Mouse (Mus musculus) midbrain, embryonic 13.5 days (tissue): ENCODE results near the gene Lrch4. TPM values are rescaled to one million over a fixed set of nuclear protein-coding genes. Genes with fewer than 3 reads are reported as not detected.

Experiments
- ATAC-seq: fragments of 200-750 bp; cut with Nextera tagmentation; 2 replicates; pipeline ENCODE4 v1.8.0; 2017; ENCODE audit warnings: mild to moderate bottlenecking, moderate TSS enrichment, moderate library complexity
- H3K27ac ChIP-seq: fragments of 300-500 bp; sonication (generic); 2 replicates; pipeline ENCODE4 v1.5.1; 2015; ENCODE audit warnings: inconsistent platforms, mild to moderate bottlenecking, moderate library complexity
- H3K27me3 ChIP-seq: fragments of 300-500 bp; sonication (generic); 2 replicates; pipeline ENCODE4 v1.6.1; 2015; ENCODE audit warnings: mild to moderate bottlenecking, inconsistent platforms
- H3K36me3 ChIP-seq: fragments of 300-500 bp; sonication (generic); 2 replicates; pipeline ENCODE4 v1.6.1; 2015; ENCODE audit warnings: mild to moderate bottlenecking, inconsistent platforms
- H3K4me1 ChIP-seq: fragments of 300-500 bp; sonication (generic); replicated peaks from 2 replicates; pipeline ENCODE4 v1.6.1; 2015; ENCODE audit warnings: inconsistent platforms
- H3K4me2 ChIP-seq: fragments of 300-500 bp; sonication (generic); replicated peaks from 2 replicates; pipeline ENCODE4 v1.6.1; 2015; ENCODE audit warnings: moderate library complexity, mild to moderate bottlenecking, inconsistent platforms
- H3K4me3 ChIP-seq: fragments of 300-500 bp; sonication (generic); replicated peaks from 2 replicates; pipeline ENCODE4 v1.5.1; 2015; ENCODE audit warnings: mild to moderate bottlenecking, inconsistent platforms
- H3K9ac ChIP-seq: fragments of 300-500 bp; sonication (generic); replicated peaks from 2 replicates; pipeline ENCODE4 v1.6.1; 2015; ENCODE audit warnings: mild to moderate bottlenecking, inconsistent platforms
- H3K9me3 ChIP-seq: fragments of 300-500 bp; sonication (generic); 2 replicates; pipeline ENCODE4 v1.6.1; 2016; ENCODE audit warnings: mild to moderate bottlenecking, inconsistent platforms
- WGBS: fragments of 180-500 bp; shearing (Covaris S2); methylation state at CpG from one replicate; pipeline ENCODE4 v1.1.7; 2015; 5-methylcytosine and 5-hydroxymethylcytosine counted together
- polyA plus RNA-seq: library from polyadenylated mRNA; unstranded; fragments of >200 nt; fragmentation: Nextera tagmentation; extraction: Ambion mirVana; gene quantifications from 2 replicates; pipeline ENCODE4 v1.2.1, GENCODE M21; 2015

Lrch4 gene
- polyA plus RNA-seq, 1 experiment from 2014 or later, result 21.4 TPM

DNA sequence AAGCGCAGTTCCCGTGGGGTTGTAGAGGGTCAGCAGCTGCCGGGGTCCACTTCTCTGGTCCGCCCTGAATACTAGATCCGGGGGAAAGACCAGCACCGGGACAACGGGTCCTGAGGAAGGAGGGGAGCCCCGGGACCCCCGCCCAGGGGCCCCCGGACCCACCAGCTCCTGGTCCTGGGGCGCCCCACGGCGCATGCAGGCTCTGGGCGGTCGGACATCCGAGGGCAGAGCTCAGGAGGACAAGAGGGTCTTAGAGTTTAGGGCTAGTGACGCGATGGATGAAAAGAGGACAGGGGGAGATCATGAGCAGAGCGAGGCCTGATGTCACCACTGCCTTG lies 28.7 kb upstream of the Lrch4 start:
- Histone ChIP-seq H3K36me3 (peaks cover 15% of the 10 kb centered on the region), H3K27me3 (no peaks in the 10 kb centered on the region), H3K27ac (peak overlapping the region; percentile 84), H3K9ac (peak overlapping the region; percentile 82), H3K4me3 (peak overlapping the region; percentile 69), H3K4me2 (peak overlapping the region; percentile 87), H3K9me3 (no peaks in the 10 kb centered on the region), H3K4me1 (peaks cover 42% of the 10 kb centered on the region)
- 2% methylated on average over 19 of the region's 19 CpGs for WGBS
- ATAC-seq, result no peak; the same call in 1 of the 2 replicates

DNA sequence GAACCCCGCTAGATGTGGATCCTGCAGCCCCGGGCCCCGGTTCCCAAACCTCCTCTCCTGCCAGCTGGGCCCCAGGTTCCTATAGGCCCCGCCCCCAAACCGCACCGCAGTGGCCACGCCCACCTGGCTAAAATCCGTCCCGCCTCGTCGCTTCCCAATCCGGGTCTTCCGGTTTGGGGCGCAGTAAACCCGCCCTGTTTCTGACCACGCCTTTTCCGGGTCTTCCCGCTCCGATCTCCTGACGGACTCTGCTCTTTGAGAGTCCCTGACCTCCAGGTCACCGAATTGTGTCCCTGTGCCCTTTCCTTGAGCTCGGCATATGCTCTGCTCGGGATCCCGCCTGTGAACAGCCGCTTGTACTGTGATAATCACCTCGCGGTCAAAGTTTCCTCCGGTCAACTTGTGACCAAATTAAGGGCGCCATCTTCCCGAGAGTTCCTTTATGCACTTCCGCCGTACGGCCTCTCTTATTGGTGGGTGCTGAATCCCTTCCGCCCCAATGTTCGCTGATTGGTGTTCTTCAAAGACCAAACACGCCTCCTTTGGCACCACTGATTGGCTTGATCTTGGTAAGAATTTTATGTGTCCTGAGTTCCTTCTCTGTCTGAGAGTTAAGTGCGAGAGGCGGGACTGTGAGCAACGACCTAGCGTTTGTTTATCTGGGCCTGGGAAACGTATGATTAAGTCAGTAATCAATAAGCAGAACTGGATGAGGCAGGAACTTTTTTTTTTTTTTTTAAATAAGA lies 28.1 kb upstream of the Lrch4 start, which contains the start of gene Mospd3:
Gene Mospd3 (minus strand): TSS at position 440 of the 746 bp plus-strand sequence.
- peak within 1 kb of the TSS; percentile 82 for H3K9ac ChIP-seq
- H3K36me3 ChIP-seq, result peaks cover 15% of the 10 kb centered on the region
- no peaks in the 10 kb centered on the region for H3K9me3 ChIP-seq
- H3K4me2 ChIP-seq, result peak within 1 kb of the TSS; percentile 87
- ATAC-seq, result peak; percentile 96
- under 1% methylated on average over 41 of the region's 41 CpGs for WGBS
- peak within 1 kb of the TSS; percentile 69 for H3K4me3 ChIP-seq
- H3K27me3 ChIP-seq, result no peaks in the 10 kb centered on the region
- peak within 1 kb of the TSS; percentile 84 for H3K27ac ChIP-seq
- peaks cover 42% of the 10 kb centered on the region for H3K4me1 ChIP-seq

GRCm38 (mm10) chr5:137601365-137601729 lies 27.6 kb upstream of the Lrch4 start:
- Histone ChIP-seq H3K27ac (no peak overlapping the region), H3K4me2 (peak overlapping the region; percentile 87), H3K36me3 (peaks cover 15% of the 10 kb centered on the region), H3K27me3 (no peaks in the 10 kb centered on the region), H3K4me3 (peak overlapping the region; percentile 69), H3K9ac (peak overlapping the region; percentile 63), H3K9me3 (no peaks in the 10 kb centered on the region), H3K4me1 (peaks cover 42% of the 10 kb centered on the region)
- WGBS, result under 1% methylated on average over 22 of the region's 22 CpGs
- no peak for ATAC-seq

DNA sequence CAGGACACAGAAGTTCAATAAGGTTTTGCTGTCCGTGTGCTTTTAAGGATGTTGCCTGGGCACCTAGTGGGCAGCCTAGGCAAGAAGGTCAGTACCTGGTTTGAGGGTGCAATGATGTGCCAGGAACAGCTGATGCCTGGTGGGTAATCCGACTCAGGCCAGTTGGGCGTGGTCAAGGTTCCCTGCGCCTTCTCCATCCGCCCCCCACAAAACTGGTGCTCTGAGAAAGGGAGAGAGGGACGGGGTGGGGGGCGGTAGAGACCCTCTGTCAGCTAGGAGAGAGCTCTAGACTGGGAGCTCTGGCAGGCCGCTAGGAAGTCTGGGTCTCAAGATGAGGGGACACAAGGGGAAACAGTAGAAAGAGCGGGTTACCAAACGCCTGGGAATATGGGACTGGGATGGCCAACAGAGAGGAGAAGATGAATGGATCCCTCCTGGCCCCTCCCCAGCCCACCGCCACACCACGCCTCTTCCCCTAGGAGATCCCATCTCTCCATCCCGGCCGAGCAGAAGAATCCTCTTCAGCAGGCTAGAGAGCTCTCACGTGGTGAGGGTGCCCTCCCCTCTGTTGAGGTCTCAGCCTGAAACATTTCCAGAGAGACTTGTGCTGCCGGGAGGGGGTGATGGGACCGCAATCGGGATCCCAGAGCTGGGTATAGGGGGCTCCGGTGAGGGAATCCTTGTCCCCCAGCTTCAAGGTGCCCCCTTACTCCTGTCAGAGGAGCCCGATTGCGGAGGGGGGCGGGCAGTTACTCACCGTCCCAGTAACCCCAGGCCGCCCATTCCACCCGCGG lies 20.9 kb upstream of the Lrch4 start:
- Histone ChIP-seq H3K4me3 (no peak overlapping the region), H3K27ac (no peak overlapping the region), H3K9ac (peak overlapping the region; percentile 39), H3K4me1 (peaks cover 48% of the 10 kb centered on the region), H3K36me3 (no peaks in the 10 kb centered on the region), H3K4me2 (peak overlapping the region; percentile 36), H3K9me3 (no peaks in the 10 kb centered on the region), H3K27me3 (peaks cover 29% of the 10 kb centered on the region)
- WGBS, result 9% methylated on average over 26 of the region's 26 CpGs
- ATAC-seq, result no peak

GRCm38 (mm10) chr5:137608654-137609190 lies 20.2 kb upstream of the Lrch4 start:
- 19% methylated on average over 23 of the region's 23 CpGs for whole genome bisulfite sequencing

DNA sequence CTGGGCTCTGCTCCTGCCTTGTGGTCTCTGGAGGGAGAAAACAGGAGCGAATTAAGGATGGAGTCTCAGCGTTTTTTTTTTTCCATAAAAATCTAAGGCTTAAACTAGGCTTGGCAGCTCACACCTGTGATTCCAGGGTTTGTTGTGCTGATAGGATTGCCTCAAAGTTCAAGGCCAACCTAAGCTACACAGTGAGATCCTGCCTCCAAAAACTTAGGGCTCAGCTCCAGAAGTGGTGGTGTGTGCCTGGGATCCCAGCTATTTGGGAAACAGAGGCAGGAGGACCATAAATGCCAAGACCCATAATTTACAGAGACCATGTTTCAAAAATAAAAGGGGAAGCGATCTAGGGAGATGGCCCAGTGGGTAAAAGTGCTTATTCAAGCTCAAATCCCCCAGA lies 19.6 kb upstream of the Lrch4 start:
- 66% methylated on average over 3 of the region's 3 CpGs for WGBS
- no peak for ATAC-seq
- no peak overlapping the region for H3K4me3 ChIP-seq
- peaks cover 29% of the 10 kb centered on the region for H3K27me3 ChIP-seq
- no peaks in the 10 kb centered on the region for H3K36me3 ChIP-seq
- no peak overlapping the region for H3K4me2 ChIP-seq
- H3K9me3 ChIP-seq, result no peaks in the 10 kb centered on the region
- H3K27ac ChIP-seq, result no peak overlapping the region
- peaks cover 38% of the 10 kb centered on the region for H3K4me1 ChIP-seq
- no peak overlapping the region for H3K9ac ChIP-seq

More at GRCm38 (mm10) chr5:137608654-137609190, 20.2 kb upstream of the Lrch4 start:
- no peak for ATAC-seq
- Histone ChIP-seq H3K4me1 (peaks cover 43% of the 10 kb centered on the region), H3K9ac (peak overlapping the region; percentile 39; the same call in 1 of the 2 replicates), H3K9me3 (no peaks in the 10 kb centered on the region), H3K27ac (no peak overlapping the region), H3K4me3 (no peak overlapping the region), H3K4me2 (peak overlapping the region; percentile 36), H3K36me3 (no peaks in the 10 kb centered on the region), H3K27me3 (peaks cover 29% of the 10 kb centered on the region)

DNA sequence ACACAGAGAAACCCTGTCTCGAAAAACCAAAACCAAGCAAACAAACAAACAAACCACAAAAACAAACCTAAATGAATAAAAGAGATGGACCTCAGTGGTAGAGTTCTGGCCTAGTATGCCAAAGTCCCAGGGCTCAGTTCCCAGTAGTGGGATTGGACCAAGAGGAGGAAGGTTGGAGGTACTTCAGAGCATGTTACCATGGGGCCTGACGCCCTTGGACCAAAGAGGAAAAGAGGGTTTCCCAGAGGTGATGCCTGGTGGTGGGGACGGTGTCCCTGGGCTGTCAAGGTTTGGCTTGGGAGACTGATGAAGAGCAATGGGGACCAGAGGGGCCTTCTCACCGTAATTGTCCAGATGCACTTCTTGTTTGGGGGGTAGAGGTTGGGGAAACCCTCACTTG lies 18.9 kb upstream of the Lrch4 start:
- no peak for ATAC-seq
- H3K9ac ChIP-seq, result no peak overlapping the region
- H3K4me2 ChIP-seq, result no peak overlapping the region
- H3K4me3 ChIP-seq, result no peak overlapping the region
- no peaks in the 10 kb centered on the region for H3K36me3 ChIP-seq
- H3K4me1 ChIP-seq, result peaks cover 38% of the 10 kb centered on the region
- WGBS, result 78% methylated on average over 4 of the region's 4 CpGs
- H3K27ac ChIP-seq, result no peak overlapping the region
- H3K27me3 ChIP-seq, result peaks cover 29% of the 10 kb centered on the region
- no peaks in the 10 kb centered on the region for H3K9me3 ChIP-seq

GRCm38 (mm10) chr5:137610548-137611244 lies 18.2 kb upstream of the Lrch4 start:
- Histone ChIP-seq H3K4me2 (no peak overlapping the region), H3K9me3 (no peaks in the 10 kb centered on the region), H3K4me1 (peaks cover 38% of the 10 kb centered on the region), H3K4me3 (no peak overlapping the region), H3K27ac (peak overlapping the region; percentile 47), H3K27me3 (peaks cover 29% of the 10 kb centered on the region), H3K9ac (peak overlapping the region; percentile 52), H3K36me3 (no peaks in the 10 kb centered on the region)
- ATAC-seq, result peak; percentile 49
- WGBS, result 21% methylated on average over 12 of the region's 12 CpGs

GRCm38 (mm10) chr5:137611245-137611602 lies 17.7 kb upstream of the Lrch4 start:
- no peak overlapping the region for H3K4me2 ChIP-seq

GRCm38 (mm10) chr5:137613076-137613475 lies 15.8 kb upstream of the Lrch4 start:
- H3K9ac ChIP-seq, result peak overlapping the region; percentile 32; the same call in 1 of the 2 replicates
- no peaks in the 10 kb centered on the region for H3K36me3 ChIP-seq
- H3K9me3 ChIP-seq, result no peaks in the 10 kb centered on the region
- WGBS, result 61% methylated on average over 5 of the region's 5 CpGs
- H3K4me1 ChIP-seq, result peaks cover 34% of the 10 kb centered on the region
- peaks cover 16% of the 10 kb centered on the region for H3K27me3 ChIP-seq
- no peak overlapping the region for H3K4me3 ChIP-seq
- H3K27ac ChIP-seq, result 0 out of 2 replicates have a peak overlapping the region, but pooled peaks have one; percentile 19
- ATAC-seq, result no peak
- no peak overlapping the region for H3K4me2 ChIP-seq

More at GRCm38 (mm10) chr5:137611245-137611602, 17.7 kb upstream of the Lrch4 start:
- Histone ChIP-seq H3K9me3 (no peaks in the 10 kb centered on the region), H3K4me3 (no peak overlapping the region), H3K27ac (peak overlapping the region; percentile 47), H3K9ac (peak overlapping the region; percentile 52), H3K4me1 (peaks cover 38% of the 10 kb centered on the region), H3K27me3 (peaks cover 29% of the 10 kb centered on the region), H3K36me3 (no peaks in the 10 kb centered on the region)
- WGBS, result 26% methylated on average over 6 of the region's 6 CpGs
- ATAC-seq, result no peak

DNA sequence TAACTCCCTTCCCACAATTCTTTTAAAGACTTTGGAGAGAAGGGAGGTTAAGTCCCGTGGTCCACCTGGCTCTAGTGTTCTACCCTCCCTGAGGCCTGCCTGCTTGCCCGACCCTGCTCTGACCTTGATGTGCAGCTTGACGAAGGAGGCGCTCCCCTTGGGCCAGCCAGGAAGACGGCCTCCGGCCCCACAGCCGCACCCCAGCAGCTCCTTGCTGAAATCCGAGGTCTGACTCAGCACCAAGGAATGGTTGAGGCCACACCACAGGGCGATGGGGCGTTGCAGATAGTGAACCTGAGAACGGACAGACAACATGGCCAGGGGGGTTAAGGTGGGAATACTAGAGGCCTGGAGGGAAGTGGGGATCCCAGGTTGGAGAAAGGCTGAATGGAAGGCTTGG lies 15.4 kb upstream of the Lrch4 start, which contains the start of gene Pcolce:
Gene Pcolce (minus strand): TSS at position 235 of the 400 bp plus-strand sequence.
- ATAC-seq, result no peak
- Histone ChIP-seq H3K4me1 (peaks cover 29% of the 10 kb centered on the region), H3K9ac (peak within 1 kb of the TSS; percentile 32; the same call in 1 of the 2 replicates), H3K27me3 (peaks cover 11% of the 10 kb centered on the region), H3K4me2 (no peak within 1 kb of the TSS), H3K36me3 (no peaks in the 10 kb centered on the region), H3K27ac (0 out of 2 replicates have a peak within 1 kb of the TSS, but pooled peaks have one; percentile 19), H3K4me3 (no peak within 1 kb of the TSS), H3K9me3 (no peaks in the 10 kb centered on the region)
- WGBS, result 69% methylated on average over 11 of the region's 11 CpGs
